Mouse (Mus musculus) limb, embryonic 14.5 days (tissue): Measurements from ENCODE around the gene Dffb. TPM values are rescaled to one million over a fixed set of nuclear protein-coding genes. Genes with fewer than 3 reads are reported as not detected.
"Not testable (repeated sequence)": the region's sequence is repeated elsewhere in the genome, so short reads cannot be mapped to it uniquely, and the experiment has no call there.

Experiments used
- ATAC-seq: fragments of 200-750 bp; cut with Nextera tagmentation; 2 replicates; pipeline ENCODE4 v1.8.0; 2017; ENCODE audit warnings: low read depth, moderate number of reproducible peaks, moderate TSS enrichment; ENCODE audit not compliant: low FRiP score
- DNase-seq: peaks from one replicate; pipeline ENCODE4 v3.0.0-alpha.2; 2015; ENCODE audit warnings: low spot score
- H3K27ac ChIP-seq: fragments of 300-500 bp; sonication (generic); replicated peaks from 2 replicates; pipeline ENCODE4 v1.5.1; 2014; ENCODE audit warnings: low read depth, mild to moderate bottlenecking, low read length, moderate library complexity, mixed read lengths
- H3K27me3 ChIP-seq: fragments of 300-500 bp; sonication (generic); 2 replicates; pipeline ENCODE4 v1.6.1; 2014; ENCODE audit warnings: low read length, mixed read lengths; ENCODE audit not compliant: control insufficient read depth, insufficient read depth
- H3K36me3 ChIP-seq: fragments of 300-500 bp; sonication (generic); 2 replicates; pipeline ENCODE4 v1.6.1; 2014; ENCODE audit warnings: mild to moderate bottlenecking, low read length, moderate library complexity, mixed read lengths; ENCODE audit not compliant: control insufficient read depth, insufficient read depth
- H3K4me1 ChIP-seq: fragments of 300-500 bp; sonication (generic); 2 replicates; pipeline ENCODE4 v1.6.1; 2014; ENCODE audit warnings: antibody characterized with exemption, low read length, mixed read lengths; ENCODE audit not compliant: control insufficient read depth, insufficient read depth
- H3K4me2 ChIP-seq: fragments of 300-500 bp; sonication (generic); replicated peaks from 2 replicates; pipeline ENCODE4 v1.6.1; 2014; ENCODE audit warnings: low read depth, mild to moderate bottlenecking, low read length, moderate library complexity; ENCODE audit not compliant: severe bottlenecking
- H3K4me3 ChIP-seq: fragments of 300-500 bp; sonication (generic); replicated peaks from 2 replicates; pipeline ENCODE4 v1.5.1; 2014; ENCODE audit warnings: low read length
- H3K9ac ChIP-seq: fragments of 300-500 bp; sonication (generic); 2 replicates; pipeline ENCODE4 v1.6.1; 2014; ENCODE audit warnings: mild to moderate bottlenecking, low read depth, low read length, moderate library complexity; ENCODE audit not compliant: severe bottlenecking
- H3K9me3 ChIP-seq: fragments of 300-500 bp; sonication (generic); 2 replicates; pipeline ENCODE4 v1.6.1; 2016; ENCODE audit warnings: low read length; ENCODE audit not compliant: control insufficient read depth
- POLR2A ChIP-seq: fragments of 200-500 bp; IDR thresholded peaks from 2 replicates; pipeline ENCODE4 v1.8.0; 2012; ENCODE audit warnings: inconsistent platforms, mild to moderate bottlenecking, moderate library complexity, borderline replicate concordance; ENCODE audit not compliant: insufficient read depth, insufficient read length; ENCODE audit errors: extremely low read depth
- WGBS: fragments of 180-500 bp; shearing (Covaris S2); extraction: QIAGEN DNeasy Blood & Tissue Kit; methylation state at CpG from one replicate; pipeline ENCODE4 v1.1.7; 2014; 5-methylcytosine and 5-hydroxymethylcytosine counted together
- polyA plus RNA-seq, 2 experiments: library from polyadenylated mRNA; depleted of rRNA in 1 of 2; stranded (reverse) in 1 of 2; unstranded in 1 of 2; fragments of >200 nt; fragmentation: Nextera tagmentation in 1 of 2; extraction: Ambion mirVana in 1 of 2; gene quantifications; 2 replicates each; pipeline versions ENCODE4 v1.2.1 to v1.2.3; 2012 to 2014

Dffb gene
- polyA plus RNA-seq, 2 experiments, result 10.5 to 28.8 TPM

- no peak for ATAC-seq
- H3K4me2 ChIP-seq, result no peak overlapping the region
- no peak for TF ChIP-seq POLR2A
Observed at GRCm38 (mm10) chr4:153929425-153929824, 45.5 kb downstream of the Dffb start.

GRCm38 (mm10) chr4:153928772-153929299, 46.1 kb downstream of the Dffb start:
- 83% methylated on average over 11 of the region's 11 CpGs for WGBS
- H3K4me1 ChIP-seq, result no peaks in the 10 kb centered on the region
- no peak overlapping the region for H3K4me3 ChIP-seq
- H3K27me3 ChIP-seq, result no peaks in the 10 kb centered on the region
- DNase-seq, result no peak
- TF ChIP-seq POLR2A, result no peak
- H3K9ac ChIP-seq, result no peak overlapping the region
- H3K9me3 ChIP-seq, result no peaks in the 10 kb centered on the region
- H3K36me3 ChIP-seq, result no peaks in the 10 kb centered on the region
- H3K4me2 ChIP-seq, result no peak overlapping the region
- H3K27ac ChIP-seq, result no peak overlapping the region
- ATAC-seq, result no peak

More at GRCm38 (mm10) chr4:153929425-153929824, 45.5 kb downstream of the Dffb start:
- no peaks in the 10 kb centered on the region for H3K4me1 ChIP-seq
- H3K4me3 ChIP-seq, result no peak overlapping the region
- H3K36me3 ChIP-seq, result no peaks in the 10 kb centered on the region
- H3K9ac ChIP-seq, result no peak overlapping the region
- 73% methylated on average over 10 of the region's 10 CpGs for WGBS
- H3K27me3 ChIP-seq, result no peaks in the 10 kb centered on the region
- no peaks in the 10 kb centered on the region for H3K9me3 ChIP-seq
- H3K27ac ChIP-seq, result no peak overlapping the region
- no peak for DNase-seq

- not testable (repeated sequence) for H3K36me3 ChIP-seq, H3K9ac ChIP-seq, H3K27me3 ChIP-seq, H3K4me3 ChIP-seq, ATAC-seq, H3K27ac ChIP-seq, H3K9me3 ChIP-seq, DNase-seq, H3K4me2 ChIP-seq, H3K4me1 ChIP-seq
- 26% methylated on average over 4 of the region's 4 CpGs for WGBS
Observed at GRCm38 (mm10) chr4:153922090-153922489, 52.8 kb downstream of the Dffb start.

GRCm38 (mm10) chr4:153920517-153921233, 54.3 kb downstream of the Dffb start:
- Histone ChIP-seq H3K4me1 (no peaks in the 10 kb centered on the region), H3K27ac (no peak overlapping the region), H3K9me3 (no peaks in the 10 kb centered on the region), H3K9ac (no peak overlapping the region), H3K4me2 (no peak overlapping the region), H3K27me3 (no peaks in the 10 kb centered on the region), H3K4me3 (no peak overlapping the region), H3K36me3 (no peaks in the 10 kb centered on the region)
- ATAC-seq (no peak), DNase-seq (no peak)
- WGBS, result 62% methylated on average over 9 of the region's 9 CpGs
- no peak for TF ChIP-seq POLR2A

GRCm38 (mm10) chr4:153917773-153918500, 57.0 kb downstream of the Dffb start:
- H3K4me1 ChIP-seq, result no peaks in the 10 kb centered on the region
- ATAC-seq (no peak), DNase-seq (no peak)
- H3K27ac ChIP-seq, result no peak overlapping the region
- H3K36me3 ChIP-seq, result no peaks in the 10 kb centered on the region
- no peak overlapping the region for H3K4me2 ChIP-seq
- no peak for TF ChIP-seq POLR2A
- no peak overlapping the region for H3K4me3 ChIP-seq
- H3K27me3 ChIP-seq, result no peaks in the 10 kb centered on the region
- 40% methylated on average over 8 of the region's 8 CpGs for WGBS
- H3K9ac ChIP-seq, result no peak overlapping the region
- H3K9me3 ChIP-seq, result no peaks in the 10 kb centered on the region

Other genes starting within 250 kb of the Dffb start
- gene A430005L14Rik, start 17.9 kb downstream of the Dffb start, polyA plus RNA-seq (2012; rRNA removed), result 43.5 and 44.4 TPM in 2 replicates
- 70.8 and 71.6 TPM in 2 replicates for gene A430005L14Rik, start 17.9 kb downstream of the Dffb start, polyA plus RNA-seq (2014; fragmentation: Nextera tagmentation; extraction: Ambion mirVana)
- 13.3 and 14.0 TPM in 2 replicates for gene Cep104, start 68 bp upstream of the Dffb start, polyA plus RNA-seq (2012; rRNA removed)
- 13.9 and 18.0 TPM in 2 replicates for gene Cep104, start 68 bp upstream of the Dffb start, polyA plus RNA-seq (2014; fragmentation: Nextera tagmentation; extraction: Ambion mirVana)
- 49.2 and 59.0 TPM in 2 replicates for gene Lrrc47, start 36.6 kb upstream of the Dffb start, polyA plus RNA-seq (2012; rRNA removed)
- gene Lrrc47, start 36.6 kb upstream of the Dffb start, polyA plus RNA-seq (2014; fragmentation: Nextera tagmentation; extraction: Ambion mirVana), result 11.8 and 12.3 TPM in 2 replicates
- gene Smim1, start 51.1 kb upstream of the Dffb start, polyA plus RNA-seq (2012; rRNA removed), result 22.4 and 23.9 TPM in 2 replicates
- 20.6 and 20.7 TPM in 2 replicates for gene Smim1, start 51.1 kb upstream of the Dffb start, polyA plus RNA-seq (2014; fragmentation: Nextera tagmentation; extraction: Ambion mirVana)
- gene Ccdc27, start 67.6 kb upstream of the Dffb start, polyA plus RNA-seq (2012; rRNA removed), result not detected in 2 replicates
- 0.10 TPM in 1 of 2 replicates, not detected in the other for gene Ccdc27, start 67.6 kb upstream of the Dffb start, polyA plus RNA-seq (2014; fragmentation: Nextera tagmentation; extraction: Ambion mirVana)
- gene Trp73, start 165.1 kb upstream of the Dffb start, polyA plus RNA-seq (2012; rRNA removed), result 2.2 TPM in 2 replicates
- 2.6 and 2.9 TPM in 2 replicates for gene Trp73, start 165.1 kb upstream of the Dffb start, polyA plus RNA-seq (2014; fragmentation: Nextera tagmentation; extraction: Ambion mirVana)
- 37.9 and 47.7 TPM in 2 replicates for gene Wrap73, start 167.2 kb upstream of the Dffb start, polyA plus RNA-seq (2012; rRNA removed)
- gene Wrap73, start 167.2 kb upstream of the Dffb start, polyA plus RNA-seq (2014; fragmentation: Nextera tagmentation; extraction: Ambion mirVana), result 38.2 and 45.3 TPM in 2 replicates
- 95.7 and 106 TPM in 2 replicates for gene Tprgl, start 185.5 kb upstream of the Dffb start, polyA plus RNA-seq (2012; rRNA removed)
- 156 and 157 TPM in 2 replicates for gene Tprgl, start 185.5 kb upstream of the Dffb start, polyA plus RNA-seq (2014; fragmentation: Nextera tagmentation; extraction: Ambion mirVana)
- gene Megf6, start 195.6 kb upstream of the Dffb start, polyA plus RNA-seq (2012; rRNA removed), result 81.1 and 107 TPM in 2 replicates
- gene Megf6, start 195.6 kb upstream of the Dffb start, polyA plus RNA-seq (2014; fragmentation: Nextera tagmentation; extraction: Ambion mirVana), result 99.9 and 103 TPM in 2 replicates